Mouse (Mus musculus): ENCODE results near the gene Rpa3.

- TF ChIP-seq CTCF (IDR thresholded peaks at IDR 0.05; ENCODE audit: extremely low read depth, insufficient read depth, insufficient read length, insufficient replicate concordance) (no peak), POLR2A (IDR thresholded peaks at IDR 0.05; ENCODE audit: low read depth, low read length) (no peak)
Measured at GRCm38 (mm10) chr6:8285401-8285960, 26.5 kb upstream of the Rpa3 start.
